Mouse (Mus musculus) liver, embryonic 14.5 days (tissue): ENCODE results near the gene Tra2b.

Source experiments
- CTCF ChIP-seq: IDR thresholded peaks from 2 replicates; pipeline ENCODE4 v1.5.1; 2016; ENCODE audit warnings: antibody characterized with exemption, low read depth, control low read depth
- EP300 ChIP-seq: IDR thresholded peaks from 2 replicates; pipeline ENCODE4 v1.6.1; 2016; ENCODE audit warnings: antibody characterized with exemption, low read depth

GRCm38 (mm10) chr16:22201858-22202257 lies 63.9 kb downstream of the Tra2b start:
- TF ChIP-seq CTCF, result no peak
- TF ChIP-seq EP300, result no peak
